Mouse (Mus musculus) ES-E14 (cell line): ENCODE results near the gene Gmeb1. TPM values are rescaled to one million over a fixed set of nuclear protein-coding genes. Genes with fewer than 3 reads are reported as not detected.

Source experiments
- DNase-seq: peaks from one replicate; pipeline ENCODE4 v3.0.0-alpha.2; 2013; ENCODE audit warnings: low read depth, low spot score
- H3K27ac ChIP-seq: 2 replicates; pipeline ENCODE4 v1.5.1; 2012; ENCODE audit warnings: low read depth, mild to moderate bottlenecking, low read length, moderate library complexity, mixed read lengths; ENCODE audit not compliant: poor library complexity, insufficient read depth, severe bottlenecking
- H3K36me3 ChIP-seq: 2 replicates; pipeline ENCODE4 v1.6.1; 2012; ENCODE audit warnings: mild to moderate bottlenecking, low read length, moderate library complexity, mixed read lengths; ENCODE audit not compliant: control insufficient read depth, poor library complexity, insufficient read depth, severe bottlenecking
- H3K4me1 ChIP-seq, 2 experiments: fragments of 150-350 bp in 1 of 2; sonication (generic) in 1 of 2; 2 replicates each; pipeline ENCODE4 v1.6.1; 2012; ENCODE audit warnings: low read length in 2 of 2, mild to moderate bottlenecking in 1 of 2, mixed read lengths in 1 of 2; ENCODE audit not compliant: control insufficient read depth in 2 of 2, insufficient read depth in 2 of 2, poor library complexity in 1 of 2
- H3K4me3 ChIP-seq, 2 experiments: fragments of 150-350 bp in 1 of 2; sonication (generic) in 1 of 2; 2 replicates each; pipeline ENCODE4 v1.5.1; 2012; ENCODE audit warnings: low read length in 2 of 2, low read depth in 1 of 2, mild to moderate bottlenecking in 1 of 2, mixed read lengths in 1 of 2; ENCODE audit not compliant: insufficient read depth in 1 of 2, poor library complexity in 1 of 2, severe bottlenecking in 1 of 2
- H3K9ac ChIP-seq: 2 replicates; pipeline ENCODE4 v1.6.1; 2012; ENCODE audit warnings: low read depth, mild to moderate bottlenecking, low read length, mixed read lengths; ENCODE audit not compliant: poor library complexity, insufficient read depth, severe bottlenecking
- H3K9me3 ChIP-seq: fragments of 150-350 bp; sonication (generic); 2 replicates; pipeline ENCODE4 v1.6.1; 2012; ENCODE audit warnings: low read depth, mild to moderate bottlenecking, low read length; ENCODE audit not compliant: control insufficient read depth, insufficient read depth
- CHD2 ChIP-seq: IDR thresholded peaks from 2 replicates; pipeline ENCODE4 v1.6.1; 2014; ENCODE audit warnings: mild to moderate bottlenecking, low read depth, low read length, inconsistent platforms
- HCFC1 ChIP-seq: IDR thresholded peaks from 2 replicates; pipeline ENCODE4 v1.6.1; 2012; ENCODE audit warnings: low read length, inconsistent platforms, borderline replicate concordance; ENCODE audit not compliant: insufficient read depth
- MAFK ChIP-seq: IDR thresholded peaks from 2 replicates; pipeline ENCODE4 v1.6.1; 2014; ENCODE audit warnings: mild to moderate bottlenecking, low read depth, low read length, inconsistent platforms; ENCODE audit not compliant: insufficient read depth
- ZC3H11A ChIP-seq: IDR thresholded peaks from 2 replicates; pipeline ENCODE4 v1.6.1; 2012; ENCODE audit warnings: low read depth, mild to moderate bottlenecking, inconsistent platforms, low read length, borderline replicate concordance
- ZNF384 ChIP-seq: IDR thresholded peaks from 2 replicates; pipeline ENCODE4 v1.6.1; 2012; ENCODE audit warnings: low read depth, low read length, inconsistent platforms
- in situ Hi-C, 2 experiments: fragments of 600-800 bp; cut with MboI; formaldehyde crosslinking; loops; one replicate each; pipeline ENCODE4 v1.15.1; 2025; ENCODE audit warnings: low sequenced_read_pairs in 2 of 2, inconsistent platforms in 1 of 2; ENCODE audit not compliant: unreplicated experiment in 2 of 2
- total RNA-seq: library from RNA; depleted of rRNA; stranded (reverse); fragments of 300-350 nt; gene quantifications from 2 replicates; pipeline ENCODE4 v1.2.3, GENCODE M21; 2012

The Gmeb1 gene
- total RNA-seq, 1 experiment = 22.3 TPM

DNA sequence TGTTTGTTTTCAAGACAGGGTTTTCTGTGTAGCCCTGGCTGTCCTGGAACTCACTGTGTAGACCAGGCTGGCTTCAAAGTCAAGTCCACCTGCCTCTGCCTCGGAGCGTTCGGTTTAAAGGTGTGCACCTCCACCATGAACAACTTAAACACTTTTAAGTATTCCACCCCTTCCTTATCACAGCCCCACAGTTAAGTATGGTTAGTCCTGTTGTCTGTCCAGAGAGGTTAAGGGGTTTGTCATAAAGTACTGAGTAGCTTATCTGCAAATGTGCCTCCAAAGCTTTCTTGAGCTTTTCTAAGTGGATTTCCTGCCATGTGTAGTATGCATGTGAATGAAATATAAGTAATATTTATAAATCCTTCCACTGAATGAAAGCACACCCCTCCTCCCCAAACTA, 14.5 kb upstream of the Gmeb1 start:
- Histone ChIP-seq H3K36me3 (no peaks in the 10 kb centered on the region), H3K4me1 (peaks cover 0 to 3% of the 10 kb centered on the region in 2 experiments; a peak in 2 of 4 replicates), H3K9ac (no peak overlapping the region; the same call in 1 of the 2 replicates), H3K27ac (no peak overlapping the region), H3K4me3 (no peak overlapping the region), H3K9me3 (no peaks in the 10 kb centered on the region)
- no peak for DNase-seq
- in situ Hi-C loops = no loop called here
- TF ChIP-seq CHD2 (no peak), ZC3H11A (no peak), MAFK (no peak), HCFC1 (no peak), ZNF384 (no peak)

DNA sequence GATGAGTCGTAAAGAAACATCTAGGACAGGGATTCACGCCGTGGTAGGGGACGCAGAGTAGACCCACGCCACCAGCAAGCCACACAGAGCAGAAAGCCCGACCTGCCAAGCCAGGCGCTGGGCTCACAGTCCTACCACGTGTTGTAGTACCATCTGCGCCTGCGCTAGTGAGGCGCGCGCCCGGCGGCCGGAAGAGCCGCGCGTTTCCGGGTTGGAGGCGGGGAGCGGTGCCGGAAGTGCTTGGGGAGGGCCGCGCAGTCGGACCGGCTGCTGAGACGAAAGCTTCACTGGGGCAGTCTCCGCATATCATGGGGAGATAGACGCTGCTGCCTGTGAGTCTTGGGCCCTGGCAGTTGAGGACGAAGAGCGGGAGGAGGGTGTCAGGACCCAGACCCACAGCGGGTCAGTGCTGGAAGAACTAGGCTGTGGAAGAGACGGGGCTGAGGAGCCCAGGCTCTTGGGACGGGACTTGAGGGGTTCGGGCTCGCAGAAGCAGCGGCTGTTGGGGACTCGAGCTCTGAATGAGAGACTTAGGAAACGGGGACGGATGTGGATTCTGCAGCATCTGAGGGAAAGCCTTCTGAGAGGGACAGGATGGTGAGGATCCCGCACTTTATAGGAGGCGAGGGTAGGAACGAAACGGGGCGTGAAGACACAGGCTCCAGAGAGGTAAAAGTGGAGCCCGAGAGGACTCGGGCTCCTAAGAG, 12.9 kb upstream of the Gmeb1 start, which contains the start of gene Taf12:
Taf12 (plus strand) TSS at position 220 of the 707 bp plus-strand sequence.
- TF ChIP-seq ZC3H11A (no peak; the same call in 1 of the 2 replicates), CHD2 (no peak; the same call in 1 of the 2 replicates), ZNF384 (no peak), HCFC1 (peak; percentile 75)
- peak within 1 kb of the TSS; percentile 81 to 95 for H3K4me3 ChIP-seq
- DNase-seq = peak; percentile 90
- peak within 1 kb of the TSS; percentile 99 for H3K9ac ChIP-seq
- H3K36me3 ChIP-seq = no peaks in the 10 kb centered on the region
- H3K4me1 ChIP-seq = peaks cover 0 to 3% of the 10 kb centered on the region in 2 experiments; a peak in 2 of 4 replicates
- H3K9me3 ChIP-seq = no peaks in the 10 kb centered on the region
- in situ Hi-C loops = no loop called here
- H3K27ac ChIP-seq = peak within 1 kb of the TSS; percentile 95

DNA sequence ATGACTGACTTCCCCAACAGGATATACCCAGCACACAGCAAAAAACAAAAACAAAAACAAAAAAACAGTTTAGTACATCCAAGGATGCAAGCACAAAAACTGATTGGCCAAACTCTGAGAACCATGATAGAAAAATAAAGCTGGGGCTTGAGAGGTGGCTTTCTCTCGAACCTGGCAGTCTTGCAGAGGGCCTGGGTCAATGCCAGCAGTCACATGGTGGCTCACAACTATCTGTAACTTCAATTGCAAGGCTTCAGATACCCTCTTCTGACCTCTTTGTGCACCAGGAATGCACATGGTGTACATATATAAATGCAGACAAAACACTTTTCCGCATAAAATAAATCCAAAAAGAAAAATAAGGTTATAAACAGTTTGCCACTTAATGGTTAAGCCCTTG, 11.8 kb upstream of the Gmeb1 start:
- Histone ChIP-seq H3K4me1 (peaks cover 0 to 3% of the 10 kb centered on the region in 2 experiments; a peak in 2 of 4 replicates), H3K4me3 (peak overlapping the region; percentile 81 to 95), H3K36me3 (no peaks in the 10 kb centered on the region), H3K27ac (peak overlapping the region; percentile 95; the same call in 1 of the 2 replicates), H3K9ac (peak overlapping the region; percentile 99; the same call in 1 of the 2 replicates), H3K9me3 (no peaks in the 10 kb centered on the region)
- TF ChIP-seq MAFK (no peak), CHD2 (no peak), HCFC1 (no peak), ZC3H11A (no peak), ZNF384 (no peak)
- in situ Hi-C loops = no loop called here
- no peak for DNase-seq

DNA sequence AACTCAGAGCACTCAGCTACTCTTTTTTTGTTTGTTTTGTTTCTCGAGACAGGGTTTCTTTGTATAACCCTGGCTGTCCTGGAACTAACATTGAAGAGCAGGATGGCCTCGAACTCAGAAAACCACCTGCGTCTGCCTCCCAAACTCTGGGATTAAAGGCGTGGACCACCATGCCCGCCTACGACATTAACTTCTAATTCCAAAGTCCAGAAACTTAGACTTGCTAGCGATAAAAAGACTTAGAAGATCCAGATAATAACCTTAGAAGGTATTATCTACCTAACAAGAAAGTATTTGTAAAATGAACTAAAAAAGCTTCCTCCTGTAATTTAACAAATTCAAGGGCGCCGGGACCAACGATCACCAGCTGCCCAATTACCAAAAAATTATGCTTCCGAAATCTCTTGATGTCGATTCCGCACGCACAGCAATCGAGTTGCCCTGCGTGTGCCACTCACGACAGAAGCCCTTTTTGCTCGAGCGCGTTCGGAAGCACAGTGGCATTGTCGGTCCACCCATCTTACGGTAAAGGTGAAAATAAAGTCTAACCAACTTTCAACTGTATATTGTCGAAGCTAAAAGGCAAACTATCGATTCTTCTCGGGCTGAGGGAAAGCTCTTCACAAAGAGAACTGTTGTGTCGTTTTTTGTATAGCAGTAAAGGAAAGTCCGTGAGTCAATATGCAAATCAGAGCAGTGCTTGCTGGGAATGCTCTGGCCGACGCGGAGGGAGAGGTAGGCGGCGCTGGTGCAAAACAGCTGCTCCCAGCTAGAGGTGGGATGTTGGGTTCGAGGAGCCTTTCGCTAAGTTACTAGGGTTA, 8.5 kb upstream of the Gmeb1 start:
- no peaks in the 10 kb centered on the region for H3K36me3 ChIP-seq
- no peaks in the 10 kb centered on the region for H3K9me3 ChIP-seq
- H3K4me3 ChIP-seq = 0 out of 4 replicates have a peak overlapping the region, but pooled peaks have one; percentile 6 to 27
- H3K4me1 ChIP-seq = peaks cover 0 to 3% of the 10 kb centered on the region in 2 experiments; a peak in 2 of 4 replicates
- DNase-seq = peak; percentile 83
- H3K27ac ChIP-seq = peak overlapping the region; percentile 72
- TF ChIP-seq HCFC1 (peak; percentile 87; the same call in 1 of the 2 replicates), CHD2 (no peak)
- peak overlapping the region; percentile 60; the same call in 1 of the 2 replicates for H3K9ac ChIP-seq
- in situ Hi-C loops = no loop called here
